In the genomic region with DNA sequence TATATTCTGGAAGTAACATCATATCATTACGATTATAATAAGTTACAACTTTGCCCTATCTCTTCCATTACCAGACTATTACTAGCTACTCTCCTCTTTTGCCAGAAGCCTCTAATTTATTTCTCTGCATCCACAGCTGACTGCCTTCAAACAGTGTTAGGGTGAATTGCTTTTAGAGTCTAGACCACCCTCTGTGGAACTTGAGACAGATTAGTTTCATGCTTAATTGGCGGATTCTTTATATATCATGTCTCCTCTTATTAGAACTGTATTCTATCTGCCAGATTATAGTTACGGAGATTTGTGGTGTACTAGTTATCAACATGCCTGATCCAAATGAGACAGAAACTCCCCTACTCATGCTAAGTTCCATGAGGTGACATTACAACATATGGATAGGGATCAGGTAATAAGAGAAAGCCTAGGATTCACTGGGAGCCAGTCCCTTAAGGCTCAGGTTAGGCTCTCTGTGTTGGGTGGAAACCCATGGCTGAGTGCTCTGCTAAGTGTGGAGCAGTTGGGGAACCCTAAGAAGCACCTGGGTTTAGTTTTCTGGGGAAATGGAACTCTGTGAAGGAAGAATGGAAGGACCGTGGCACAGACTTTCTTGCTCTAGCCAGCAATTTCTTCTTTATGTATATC, we compare ENCODE assay signal across 17 mouse cellular contexts.
"Had no signal": no experiment of that assay in that cellular context is flagged by ENCODE, and none has a peak within 500 bp of the region (broad histone marks: within the 10 kb centered on the region; RNA-seq: fewer than 3 reads in every experiment).

No protein-coding gene starts in this region.

- H3K4me3 ChIP-seq: lung, embryonic 15.5 days; megakaryocyte, embryonic 14.5 days; midbrain, embryonic 13.5 days; midbrain, embryonic 15.5 days; neural tube, embryonic 12.5 days; stomach, embryonic 15.5 days had no signal

- H3K4me2 ChIP-seq: lung, embryonic 15.5 days; midbrain, embryonic 11.5 days; midbrain, embryonic 13.5 days; midbrain, embryonic 15.5 days; neural tube, embryonic 12.5 days; stomach, embryonic 15.5 days had no signal

- H3K27me3 ChIP-seq: lung, embryonic 15.5 days; megakaryocyte, embryonic 14.5 days; midbrain, embryonic 13.5 days; midbrain, embryonic 15.5 days; neural tube, embryonic 12.5 days; stomach, embryonic 15.5 days had no signal

- H3K4me1 ChIP-seq: lung, embryonic 15.5 days; megakaryocyte, embryonic 14.5 days; midbrain, embryonic 13.5 days; midbrain, embryonic 15.5 days; neural tube, embryonic 12.5 days; stomach, embryonic 15.5 days had no signal

- ATAC-seq: lung, postnatal 0 days; midbrain, embryonic 13.5 days; midbrain, embryonic 15.5 days had no signal

- H3K27ac ChIP-seq: lung, embryonic 15.5 days; macrophage; midbrain, embryonic 13.5 days; midbrain, embryonic 15.5 days; neural tube, embryonic 12.5 days; stomach, embryonic 15.5 days; stomach, postnatal 0 days had no signal

- H3K9me3 ChIP-seq: lung, embryonic 15.5 days; megakaryocyte, embryonic 14.5 days; midbrain, embryonic 13.5 days; midbrain, embryonic 15.5 days; neural tube, embryonic 12.5 days; stomach, embryonic 15.5 days had no signal

- H3K9ac ChIP-seq: lung, embryonic 15.5 days; midbrain, embryonic 13.5 days; midbrain, embryonic 15.5 days; neural tube, embryonic 12.5 days; stomach, embryonic 15.5 days had no signal

- H3K36me3 ChIP-seq: lung, embryonic 15.5 days; midbrain, embryonic 13.5 days; midbrain, embryonic 15.5 days; neural tube, embryonic 12.5 days; stomach, embryonic 15.5 days had no signal

- DNase-seq: lung, adult 2 months; lung, postnatal 14 days; lung, postnatal 36 days; right cerebral cortex, postnatal 14 days; thymus, adult 2 months; thymus, postnatal 25 days; thymus, postnatal 4 days had no signal
